Mouse (Mus musculus) kidney, adult 2 months (tissue): ENCODE data around the gene Tet3.

Source experiments
- CTCF ChIP-seq: fragments of 200-500 bp; conservative IDR thresholded peaks from 2 replicates; pipeline ENCODE4 v1.5.1; 2011; ENCODE audit warnings: low read depth, mild to moderate bottlenecking, control low read depth, low read length, moderate library complexity, mixed read lengths; ENCODE audit not compliant: insufficient read depth, insufficient read length
- POLR2A ChIP-seq: fragments of 200-500 bp; IDR thresholded peaks from one replicate; pipeline ENCODE4 v1.6.1; 2011; ENCODE audit warnings: low read depth, low read length, control low read depth

- TF ChIP-seq CTCF (no peak), POLR2A (no peak)
These were observed 9.4 kb downstream of the Tet3 start for GRCm38 (mm10) chr6:83449440-83449839.
